Comparison of ENCODE assay signal across 9 mouse cellular contexts in genomic region chr19:40409500-40410035, GRCm38 (mm10).
DNase-seq lines count a peak whose midpoint lies in the region; ATAC-seq and TF ChIP-seq lines count a peak whose summit lies in the region.
"Had no signal": no experiment of that assay in that cellular context is flagged by ENCODE, and none has a peak within 500 bp of the region (broad histone marks: within the 10 kb centered on the region; RNA-seq: fewer than 3 reads in every experiment).

No protein-coding gene starts in this region.

- 0 out of 2 replicates have a peak overlapping the region, but pooled peaks have one; percentile 80 for H3K27ac ChIP-seq in forebrain, embryonic 13.5 days
- no peak overlapping the region for H3K27ac ChIP-seq in forebrain, postnatal 0 days (ENCODE audit: low read depth, low read length)
- 0 out of 2 replicates have a peak overlapping the region, but pooled peaks have one; percentile 8 for H3K27ac ChIP-seq in kidney, postnatal 0 days
- H3K27ac ChIP-seq in embryonic facial prominence, embryonic 13.5 days, result peak overlapping the region; percentile 4; the same call in 1 of the 2 replicates
- peak overlapping the region; percentile 77 for H3K27ac ChIP-seq in liver, embryonic 15.5 days (replicated peaks)
- H3K27ac ChIP-seq: neural tube, embryonic 12.5 days had no signal

- H3K4me1 ChIP-seq in forebrain, embryonic 13.5 days, result peaks cover 28% of the 10 kb centered on the region
- peaks cover 21% of the 10 kb centered on the region for H3K4me1 ChIP-seq in forebrain, postnatal 0 days (ENCODE audit: insufficient read depth)
- peaks cover 30% of the 10 kb centered on the region for H3K4me1 ChIP-seq in kidney, postnatal 0 days (replicated peaks; ENCODE audit: insufficient read depth, low read length)
- peaks cover 14% of the 10 kb centered on the region for H3K4me1 ChIP-seq in embryonic facial prominence, embryonic 13.5 days
- peaks cover 18% of the 10 kb centered on the region for H3K4me1 ChIP-seq in liver, embryonic 15.5 days (replicated peaks)
- H3K4me1 ChIP-seq: neural tube, embryonic 12.5 days had no signal

- no peak for ATAC-seq in forebrain, embryonic 13.5 days
- no peak for ATAC-seq in forebrain, postnatal 0 days
- no peak for ATAC-seq in kidney, postnatal 0 days (replicated peaks; ENCODE audit: low FRiP score, low read depth)
- no peak for ATAC-seq in embryonic facial prominence, embryonic 13.5 days (ENCODE audit: insufficient number of reproducible peaks, insufficient read depth, low FRiP score, low TSS enrichment, low read depth)
- no peak for ATAC-seq in liver, embryonic 15.5 days (ENCODE audit: insufficient read depth)

- no peaks in the 10 kb centered on the region for H3K27me3 ChIP-seq in forebrain, embryonic 13.5 days
- no peaks in the 10 kb centered on the region for H3K27me3 ChIP-seq in forebrain, postnatal 0 days (ENCODE audit: insufficient read depth, low read length)
- no peaks in the 10 kb centered on the region for H3K27me3 ChIP-seq in kidney, postnatal 0 days (ENCODE audit: insufficient read depth, low read length)
- H3K27me3 ChIP-seq in embryonic facial prominence, embryonic 13.5 days, result no peaks in the 10 kb centered on the region
- H3K27me3 ChIP-seq in liver, embryonic 15.5 days, result no peaks in the 10 kb centered on the region
- H3K27me3 ChIP-seq: neural tube, embryonic 12.5 days had no signal

- no peaks in the 10 kb centered on the region for H3K36me3 ChIP-seq in forebrain, embryonic 13.5 days (ENCODE audit: poor library complexity, severe bottlenecking)
- H3K36me3 ChIP-seq in forebrain, postnatal 0 days (ENCODE audit: insufficient read depth), result no peaks in the 10 kb centered on the region
- no peaks in the 10 kb centered on the region for H3K36me3 ChIP-seq in kidney, postnatal 0 days (ENCODE audit: insufficient read depth, low read length)
- no peaks in the 10 kb centered on the region for H3K36me3 ChIP-seq in embryonic facial prominence, embryonic 13.5 days
- H3K36me3 ChIP-seq in liver, embryonic 15.5 days (replicated peaks), result no peaks in the 10 kb centered on the region
- H3K36me3 ChIP-seq: neural tube, embryonic 12.5 days had no signal

- H3K4me2 ChIP-seq in forebrain, embryonic 13.5 days, result no peak overlapping the region
- H3K4me2 ChIP-seq in forebrain, postnatal 0 days (ENCODE audit: low read depth), result no peak overlapping the region
- no peak overlapping the region for H3K4me2 ChIP-seq in kidney, postnatal 0 days (ENCODE audit: low read length)
- H3K4me2 ChIP-seq in embryonic facial prominence, embryonic 13.5 days, result no peak overlapping the region
- H3K4me2 ChIP-seq in liver, embryonic 15.5 days, result no peak overlapping the region
- H3K4me2 ChIP-seq: neural tube, embryonic 12.5 days had no signal

- H3K9ac ChIP-seq in forebrain, embryonic 13.5 days, result no peak overlapping the region
- no peak overlapping the region for H3K9ac ChIP-seq in forebrain, postnatal 0 days
- H3K9ac ChIP-seq in kidney, postnatal 0 days (ENCODE audit: low read depth, low read length), result no peak overlapping the region
- no peak overlapping the region for H3K9ac ChIP-seq in embryonic facial prominence, embryonic 13.5 days
- H3K9ac ChIP-seq in liver, embryonic 15.5 days, result no peak overlapping the region
- H3K9ac ChIP-seq: neural tube, embryonic 12.5 days had no signal

- H3K4me3 ChIP-seq in forebrain, embryonic 13.5 days, result no peak overlapping the region
- H3K4me3 ChIP-seq in forebrain, postnatal 0 days (ENCODE audit: low read depth, low read length), result no peak overlapping the region
- no peak overlapping the region for H3K4me3 ChIP-seq in kidney, postnatal 0 days (replicated peaks; ENCODE audit: low read depth, low read length)
- no peak overlapping the region for H3K4me3 ChIP-seq in embryonic facial prominence, embryonic 13.5 days
- no peak overlapping the region for H3K4me3 ChIP-seq in liver, embryonic 15.5 days (replicated peaks)
- H3K4me3 ChIP-seq: neural tube, embryonic 12.5 days had no signal

- TF ChIP-seq CTCF in forebrain, postnatal 0 days (IDR thresholded peaks at IDR 0.05; ENCODE audit: low read depth), result no peak
- TF ChIP-seq CTCF in kidney, postnatal 0 days (IDR thresholded peaks at IDR 0.05; ENCODE audit: low read depth), result no peak

- DNase-seq in forebrain, postnatal 0 days, result no peak
- DNase-seq in kidney, postnatal 0 days (ENCODE audit: low spot score), result no peak
- DNase-seq in kidney, adult 8-10 months, result no peak
- DNase-seq in right cerebral cortex, adult 2 months (ENCODE audit: low spot score in 2 of 2), result no peak
- DNase-seq in layer of hippocampus, adult 18-20 months (ENCODE audit: low spot score in 2 of 2), result no peak

- WGBS in forebrain, embryonic 13.5 days, result 83% methylated on average over 11 of the region's 11 CpGs
- WGBS in forebrain, postnatal 0 days, result 62% methylated on average over 11 of the region's 11 CpGs
- 73% methylated on average over 11 of the region's 11 CpGs for WGBS in kidney, postnatal 0 days
- 85% methylated on average over 11 of the region's 11 CpGs for WGBS in embryonic facial prominence, embryonic 13.5 days
- WGBS in liver, embryonic 15.5 days (ENCODE audit: insufficient replicate concordance), result 86% methylated on average over 11 of the region's 11 CpGs

- H3K9me3 ChIP-seq in forebrain, embryonic 13.5 days (replicated peaks), result no peaks in the 10 kb centered on the region
- H3K9me3 ChIP-seq in forebrain, postnatal 0 days (ENCODE audit: low read length), result no peaks in the 10 kb centered on the region
- no peaks in the 10 kb centered on the region for H3K9me3 ChIP-seq in kidney, postnatal 0 days (replicated peaks; ENCODE audit: low read length)
- no peaks in the 10 kb centered on the region for H3K9me3 ChIP-seq in embryonic facial prominence, embryonic 13.5 days
- H3K9me3 ChIP-seq in liver, embryonic 15.5 days (replicated peaks), result no peaks in the 10 kb centered on the region
- H3K9me3 ChIP-seq: neural tube, embryonic 12.5 days had no signal
